Mouse (Mus musculus): Measurements from ENCODE around the gene Bbs10. TPM values are rescaled to one million over a fixed set of nuclear protein-coding genes. Genes with fewer than 3 reads are reported as not detected.

Gene Bbs10
- total RNA-seq (2021), result 1 to 10 TPM; 3.4 to 6.1 TPM
- long read RNA-seq, experiment 1, partial matches to known transcripts, result 0 of 3 reads
- long read RNA-seq, experiment 1, other reads (novel, unspliced or antisense), result 0 of 3 reads
- long read RNA-seq, experiment 2, partial matches to known transcripts, result 0 of 3 reads
- long read RNA-seq, experiment 2, other reads (novel, unspliced or antisense), result 0 of 3 reads

DNA sequence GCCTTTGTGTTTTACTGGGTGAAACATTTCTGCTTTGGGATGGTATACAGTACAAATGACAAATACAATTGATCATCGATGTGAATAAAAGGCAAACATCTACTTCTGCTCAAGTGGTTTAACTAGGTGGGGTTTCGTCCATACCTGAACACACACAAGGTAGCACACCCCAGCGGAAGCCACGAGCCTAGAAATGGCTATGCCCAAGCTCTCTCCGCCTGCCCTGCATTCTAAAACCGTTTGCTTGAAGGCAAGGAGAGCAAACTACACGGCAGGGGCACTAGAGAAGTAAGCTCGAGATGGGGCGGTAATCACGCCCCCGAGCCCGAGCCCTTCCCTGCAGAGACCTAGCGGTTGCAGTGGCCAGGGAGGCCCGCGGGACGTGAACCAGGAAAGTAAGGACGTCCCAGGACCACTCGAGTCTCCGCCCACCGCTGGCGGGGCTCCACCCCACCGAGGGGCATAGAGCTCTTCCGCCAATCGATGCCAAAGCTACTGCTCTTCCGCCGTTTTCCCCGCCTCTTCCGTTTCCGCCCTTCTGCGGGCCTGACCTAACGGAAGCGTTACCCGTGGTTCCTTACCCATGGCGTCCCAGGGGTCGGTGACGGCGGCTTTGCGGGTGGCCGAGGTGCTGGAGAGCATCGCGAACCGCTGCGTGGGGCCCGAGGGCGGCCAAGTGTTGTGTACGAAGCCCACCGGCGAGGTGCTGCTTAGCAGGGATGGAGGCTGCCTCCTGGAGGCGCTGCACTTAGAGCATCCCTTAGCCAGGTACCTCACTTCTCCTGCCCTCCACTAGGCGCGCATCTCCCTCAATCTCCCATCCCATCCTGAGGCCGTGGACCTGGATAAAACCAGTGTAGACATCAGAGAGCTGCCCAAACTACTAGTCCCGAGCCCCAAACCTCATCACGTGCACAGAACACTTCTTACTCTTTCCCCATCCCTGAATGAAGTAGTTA, at the start of gene Bbs10:
Gene Bbs10, plus strand, starts transcription at position 540 of the 959 bp plus-strand sequence.
- DNase-seq, result peak; percentile 97

DNA sequence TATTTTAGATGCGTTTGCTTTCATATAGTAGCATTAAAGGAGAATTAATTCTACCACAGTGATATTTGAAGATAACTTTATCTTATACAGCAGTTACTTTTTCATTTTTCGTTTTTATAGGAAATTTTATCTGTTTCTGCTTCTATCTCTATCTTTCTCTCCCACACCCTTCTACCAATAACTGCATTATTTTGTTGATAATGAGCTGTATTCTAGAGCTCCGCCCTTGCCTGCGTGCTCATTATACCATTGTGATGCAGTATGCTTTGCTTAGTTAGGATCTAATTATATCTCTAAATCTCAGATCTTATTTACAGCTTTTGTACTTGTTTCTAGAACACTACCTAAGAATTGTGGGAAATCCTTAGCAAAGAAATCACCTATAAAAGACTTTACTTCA, 48.3 kb upstream of the Bbs10 start:
- no peak for DNase-seq

DNA sequence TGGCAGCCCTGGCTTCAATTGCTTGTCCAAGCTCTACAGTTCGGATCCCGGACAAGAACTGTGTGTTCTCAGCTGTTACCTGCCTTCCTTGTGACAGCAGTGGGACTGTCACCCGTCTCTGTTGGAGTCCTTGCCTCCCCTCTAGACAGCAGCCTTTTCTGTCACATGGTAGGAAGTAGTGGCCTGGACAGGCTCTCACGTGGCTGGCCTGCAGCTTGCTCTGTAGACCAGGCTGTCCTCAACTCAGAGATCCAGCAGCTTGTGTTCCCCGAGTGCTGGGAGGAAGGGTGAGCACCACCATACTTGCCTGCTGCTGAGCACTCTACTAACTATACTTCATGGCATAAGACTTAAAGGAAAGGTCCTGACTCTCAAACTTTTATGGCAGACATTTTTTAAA, 46.8 kb upstream of the Bbs10 start:
- DNase-seq, result no peak

DNA sequence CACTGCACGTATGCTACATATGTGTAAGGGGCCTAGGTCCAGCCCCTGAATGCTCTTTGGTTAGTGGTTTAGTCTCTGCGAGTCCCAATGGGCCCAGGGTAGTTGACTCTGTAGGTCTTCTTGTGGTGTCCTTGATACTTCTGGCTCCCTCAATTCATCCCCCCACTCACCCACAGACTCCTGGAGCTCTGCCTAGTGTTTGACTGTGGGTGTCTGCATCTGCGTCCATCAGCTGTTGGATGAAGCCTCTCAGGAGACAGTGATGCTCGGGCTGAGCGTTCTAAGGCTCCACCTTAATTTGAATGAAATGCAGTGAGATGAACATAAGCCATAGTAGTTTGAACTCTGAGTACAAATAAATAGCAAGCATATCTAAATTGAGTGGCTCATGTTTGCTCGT, 43.3 kb upstream of the Bbs10 start:
- DNase-seq, result no peak

DNA sequence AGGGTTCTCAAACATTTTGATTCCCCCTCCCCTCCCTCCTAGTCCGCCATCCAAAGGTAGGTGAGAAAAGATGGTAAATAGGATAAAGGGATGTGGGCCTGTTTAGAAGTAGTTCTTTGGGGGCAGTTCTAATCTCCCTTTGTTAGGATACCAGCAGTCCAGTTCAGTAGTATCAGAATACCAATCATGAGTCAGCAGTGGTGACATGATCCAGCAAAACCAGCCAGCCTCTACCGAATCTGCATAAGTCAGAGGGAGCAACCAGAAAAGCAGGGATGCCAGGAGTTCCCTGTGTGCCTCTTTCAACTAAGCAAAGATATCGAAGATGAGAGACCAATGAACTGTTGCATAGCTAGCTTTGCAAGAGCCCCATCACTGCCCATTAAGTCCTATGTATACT, 42.3 kb upstream of the Bbs10 start:
- no peak for DNase-seq

DNA sequence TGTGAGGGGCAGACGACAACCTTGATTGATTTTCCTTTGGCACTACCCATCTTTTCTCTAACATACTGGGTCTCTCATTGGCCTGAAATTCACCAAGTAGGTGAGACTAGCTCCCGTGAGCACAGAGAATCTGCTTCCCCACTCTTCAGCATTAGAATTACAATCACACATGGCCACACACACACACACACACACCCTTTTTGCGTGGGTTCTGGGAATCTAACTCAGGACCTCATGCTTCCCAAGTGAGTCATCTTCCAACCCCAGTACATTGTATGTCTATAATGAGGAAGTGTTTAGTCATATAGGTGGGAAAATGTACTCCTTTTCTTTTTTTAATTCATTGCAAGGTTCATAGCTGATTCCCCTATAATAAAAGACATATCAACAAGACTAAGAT, 41.1 kb upstream of the Bbs10 start:
- DNase-seq, result no peak

DNA sequence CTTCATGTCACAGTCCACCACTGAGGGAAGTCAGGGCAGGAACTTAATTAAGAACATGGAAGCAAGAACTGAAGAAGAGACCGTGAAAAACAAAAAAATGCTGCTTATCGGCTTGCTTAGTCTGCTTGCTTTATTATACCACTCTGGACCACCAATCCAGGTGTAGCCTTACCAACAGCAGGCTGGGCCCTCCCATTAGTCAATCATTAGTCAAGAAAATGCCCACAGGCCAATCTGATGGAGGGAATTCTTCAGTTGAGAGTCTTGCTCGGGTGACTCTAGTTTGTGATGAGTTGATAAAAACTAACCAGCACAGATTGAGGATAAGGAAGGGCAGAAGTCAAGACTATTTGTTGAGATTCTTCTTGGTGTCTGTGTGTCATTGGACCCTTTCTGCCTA, 40.2 kb upstream of the Bbs10 start:
- no peak for DNase-seq

DNA sequence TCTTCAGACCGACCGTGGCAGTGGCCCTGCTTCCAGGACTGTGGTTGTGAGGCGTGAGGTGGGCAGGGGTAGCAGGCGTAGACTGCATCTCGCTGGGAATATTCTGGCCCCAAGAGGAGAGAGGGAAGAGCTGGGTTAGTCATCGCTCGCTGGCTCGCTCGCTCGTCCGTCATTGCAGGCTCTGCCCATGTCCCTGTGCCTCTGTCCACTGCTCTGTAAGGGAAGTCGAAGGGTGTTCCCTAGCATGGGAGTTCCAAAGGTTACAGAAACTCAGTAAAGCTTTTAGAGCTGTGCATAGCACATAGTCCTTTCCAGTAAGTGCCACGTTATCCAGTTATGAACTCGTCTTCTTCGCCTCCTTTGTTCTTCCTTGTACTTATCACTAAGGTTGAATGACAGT, 26.8 kb upstream of the Bbs10 start:
- no peak for DNase-seq

DNA sequence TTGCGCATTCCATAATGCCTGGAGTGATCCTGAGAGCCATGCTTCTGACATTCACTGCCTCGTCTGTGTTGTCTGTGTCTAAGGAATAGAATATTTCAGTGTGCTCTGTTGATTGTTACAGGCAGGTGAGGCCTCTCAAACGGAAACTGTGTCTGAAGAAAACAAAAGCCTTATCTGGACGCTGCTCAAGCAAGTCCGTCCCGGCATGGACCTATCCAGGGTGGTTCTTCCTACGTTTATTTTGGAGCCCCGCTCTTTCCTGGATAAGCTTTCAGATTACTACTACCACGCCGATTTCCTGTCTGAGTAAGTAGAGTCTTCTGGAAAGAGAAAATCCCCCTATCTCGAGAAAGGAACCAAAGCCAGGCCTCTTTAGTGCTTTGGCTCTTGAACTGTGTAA, 25.6 kb upstream of the Bbs10 start:
- no peak for DNase-seq

DNA sequence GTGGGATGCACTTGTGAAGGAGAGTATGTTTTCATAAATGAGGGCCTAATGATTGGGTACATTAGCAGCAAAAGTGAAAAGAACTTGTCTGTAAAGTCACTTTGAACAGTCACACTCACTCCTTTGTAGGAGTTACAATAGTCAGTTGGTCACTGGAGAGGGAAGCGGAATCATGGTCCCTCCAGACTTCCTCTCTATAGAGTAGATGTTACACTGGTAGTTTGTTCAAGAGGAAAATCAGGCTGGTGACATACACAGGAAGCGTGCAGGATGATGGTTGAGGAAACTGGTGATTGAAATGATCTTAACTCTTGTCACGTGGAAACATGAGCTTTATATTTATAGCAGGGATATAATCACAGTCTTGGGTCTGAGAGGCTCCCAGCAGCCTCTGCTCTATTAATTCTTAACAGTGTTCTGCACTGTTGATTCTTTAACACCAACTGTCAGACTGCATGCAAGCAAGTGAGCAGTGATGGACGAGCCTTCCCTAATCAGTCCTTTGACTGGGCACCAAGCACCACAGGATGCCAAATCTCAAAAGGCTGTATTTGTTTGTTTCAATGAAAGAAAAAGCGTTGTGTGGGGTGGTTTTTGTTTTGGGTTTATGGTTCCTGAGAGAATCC, 24.9 kb upstream of the Bbs10 start:
- no peak for DNase-seq

DNA sequence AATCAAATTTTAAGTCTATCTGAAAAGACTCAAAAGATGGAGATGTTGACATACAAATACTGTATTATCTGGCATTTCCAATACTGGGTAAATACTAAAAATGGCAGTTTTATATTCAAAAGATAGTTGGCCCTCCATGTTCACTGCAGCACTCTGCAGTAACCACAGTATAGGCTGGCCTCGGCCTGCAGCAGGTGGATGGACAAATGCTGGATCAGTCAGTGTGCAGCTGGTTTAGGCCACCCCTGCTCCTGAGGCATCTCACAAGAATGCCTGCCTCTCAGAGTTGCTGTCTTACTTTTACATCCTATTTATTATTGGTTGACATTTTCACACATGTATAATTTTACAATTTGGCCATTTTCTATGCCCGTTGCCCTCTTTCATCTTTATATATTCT, 22.7 kb upstream of the Bbs10 start:
- DNase-seq, result no peak

DNA sequence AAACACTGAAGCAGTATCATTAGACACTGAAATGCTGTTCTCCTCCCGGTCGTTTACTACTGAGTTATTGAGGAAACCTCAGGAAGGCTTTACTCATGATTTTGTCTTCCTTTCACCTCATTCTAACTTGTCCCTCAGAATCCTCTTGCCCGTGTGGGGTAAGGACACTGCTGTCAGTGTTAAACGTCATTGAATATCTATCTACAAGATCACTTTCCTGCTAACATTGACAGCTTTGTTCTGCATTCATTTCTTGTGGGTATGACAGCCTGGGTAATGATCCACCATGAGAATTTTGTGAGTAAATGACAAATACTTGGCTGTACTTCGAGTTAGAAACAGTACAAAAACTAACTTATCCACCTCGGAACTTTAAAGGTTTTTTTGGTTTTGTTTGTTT, 848 bp upstream of the Bbs10 start:
- DNase-seq, result no peak

DNA sequence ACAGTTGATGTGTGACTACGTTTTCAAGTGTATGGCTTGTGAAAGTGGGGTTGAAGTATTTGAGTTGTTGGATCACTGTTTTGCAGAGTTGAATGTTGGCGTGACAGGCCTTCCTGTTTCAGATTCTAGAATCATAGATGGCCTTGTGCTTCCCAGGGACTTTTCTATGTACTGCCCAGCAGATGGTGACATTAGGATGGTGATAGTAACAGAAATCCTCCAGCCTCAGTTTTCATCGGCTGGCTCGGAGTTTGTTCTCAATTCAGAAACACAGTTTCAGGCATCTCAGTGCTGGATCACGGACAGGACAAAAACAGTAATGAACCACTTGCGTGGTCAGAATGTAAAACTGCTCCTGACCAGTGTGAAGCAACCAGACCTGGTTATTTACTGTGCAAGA, 1.1 kb downstream of the Bbs10 start:
- peak; percentile 26 for DNase-seq

DNA sequence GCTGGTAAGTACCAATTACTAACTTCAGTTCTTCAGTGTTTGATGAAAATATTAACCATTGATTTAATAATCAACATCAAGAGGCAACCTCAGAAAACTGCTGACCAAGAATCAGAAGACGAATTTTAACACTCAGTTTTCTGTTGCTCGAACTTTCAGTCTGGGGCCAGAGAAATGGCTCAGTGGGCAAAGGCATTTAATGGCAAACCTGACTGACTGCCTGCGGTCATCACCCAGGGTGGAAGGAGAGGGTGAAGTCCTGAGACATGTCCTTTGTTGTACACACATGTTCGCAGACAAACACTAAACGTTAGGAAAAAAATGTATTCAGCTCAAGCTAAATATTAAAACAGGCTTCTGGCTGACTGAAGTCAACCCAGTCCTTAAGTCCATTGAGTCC, 2.6 kb downstream of the Bbs10 start:
- DNase-seq, result no peak

DNA sequence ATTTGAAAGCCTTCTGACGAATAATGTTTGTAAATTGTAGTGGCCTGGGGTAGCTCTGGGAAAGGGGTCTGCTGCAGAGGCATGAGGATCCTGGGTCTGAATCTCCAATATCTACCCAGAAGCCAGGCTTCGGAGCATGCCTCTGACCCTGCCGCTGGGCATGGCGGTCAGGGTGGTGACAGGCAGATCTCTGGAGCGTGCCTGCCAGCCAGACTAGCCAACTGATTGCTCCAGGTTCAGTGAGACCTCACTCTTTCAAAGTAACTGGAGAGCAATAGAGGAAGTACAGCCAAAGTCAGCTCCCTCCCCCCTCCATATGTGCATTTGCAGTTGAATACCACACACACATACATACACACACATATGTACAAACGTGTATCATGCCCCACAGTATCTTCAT, 4.0 kb downstream of the Bbs10 start:
- DNase-seq, result no peak

DNA sequence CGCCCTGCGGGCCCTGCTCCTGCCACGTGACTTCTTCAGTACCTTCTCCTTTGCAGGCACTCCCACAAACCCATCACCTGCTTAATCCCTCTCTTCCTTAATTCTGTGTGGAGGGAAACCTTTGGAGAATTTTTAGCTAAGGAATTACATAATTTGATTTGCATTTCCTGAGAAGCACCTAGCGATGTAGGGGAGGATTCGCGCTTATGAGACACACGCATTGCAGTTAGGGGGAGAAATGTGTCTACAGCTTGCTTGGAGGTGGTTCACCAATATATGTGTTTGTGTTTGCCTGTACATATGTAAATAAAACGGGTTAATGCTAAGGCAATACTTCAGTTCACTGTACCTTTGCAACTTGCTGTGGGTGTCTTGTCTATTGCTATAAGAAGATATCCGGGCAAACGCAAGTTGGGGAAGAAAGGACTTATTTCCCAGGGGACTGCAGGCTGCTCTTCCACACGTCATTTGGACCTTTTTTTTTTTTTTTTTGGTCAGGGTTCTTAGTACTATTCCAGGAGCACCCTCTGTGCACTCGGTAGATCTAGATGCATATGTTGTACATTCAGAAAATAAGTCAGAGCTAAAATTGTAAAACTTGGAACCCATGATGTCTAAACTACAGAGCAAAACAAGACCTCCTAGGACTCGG, 10.5 kb downstream of the Bbs10 start:
- no peak for DNase-seq

DNA sequence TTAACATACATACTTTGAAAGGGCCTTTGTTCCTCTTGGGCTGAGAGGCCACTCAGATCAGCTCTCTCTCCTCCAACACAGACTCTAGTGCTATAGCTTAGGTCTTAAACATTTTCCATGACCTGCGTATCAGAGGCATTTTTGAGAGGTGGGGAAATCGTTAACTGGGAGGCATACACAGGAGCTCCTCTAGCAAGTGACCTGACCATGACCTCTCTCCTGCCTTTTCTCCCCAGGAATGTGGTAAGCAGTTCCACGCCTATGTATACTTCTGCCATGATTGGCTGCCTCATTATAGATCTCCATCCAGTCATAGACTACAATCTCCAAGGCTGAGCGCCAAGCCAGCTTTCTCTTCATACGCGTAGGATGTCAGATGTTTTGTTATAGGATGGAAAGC, 14.8 kb downstream of the Bbs10 start:
- no peak for DNase-seq

DNA sequence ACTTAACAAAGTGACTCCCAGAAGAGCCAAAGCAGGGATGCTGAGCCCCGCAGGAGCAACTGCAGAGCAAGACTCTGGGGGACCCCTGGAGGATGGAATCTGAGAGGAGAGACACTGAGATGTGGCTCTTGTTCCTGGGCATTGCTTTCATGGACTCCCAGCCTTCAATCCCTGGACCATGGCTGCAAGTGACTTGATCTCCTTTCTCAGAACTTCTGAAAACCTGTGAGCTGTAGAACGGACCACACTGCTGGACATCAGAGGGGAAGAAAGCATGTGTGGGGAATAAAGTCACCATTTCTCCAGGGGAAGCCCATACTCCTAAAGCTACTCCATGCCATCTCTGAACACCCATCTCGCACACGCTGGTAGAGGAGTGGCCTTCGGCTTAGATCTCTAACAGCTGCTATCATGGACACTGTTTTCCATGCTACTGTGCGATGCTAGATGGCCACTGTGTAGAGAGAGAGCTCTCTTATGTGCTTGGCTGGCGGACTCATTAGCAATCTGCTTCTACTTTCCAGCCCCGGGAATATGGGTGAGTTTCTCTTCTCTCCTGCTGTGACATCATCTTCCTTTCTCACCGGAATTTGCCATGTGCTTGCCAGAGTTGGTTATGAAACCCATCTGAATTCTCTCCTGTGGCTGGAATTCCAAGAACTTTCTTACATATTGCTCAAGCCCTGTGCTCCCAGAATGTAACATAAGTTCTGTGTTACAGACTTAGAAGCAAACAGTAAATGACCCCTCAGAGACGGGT, 16.3 kb downstream of the Bbs10 start:
- DNase-seq, result peak; percentile 15

DNA sequence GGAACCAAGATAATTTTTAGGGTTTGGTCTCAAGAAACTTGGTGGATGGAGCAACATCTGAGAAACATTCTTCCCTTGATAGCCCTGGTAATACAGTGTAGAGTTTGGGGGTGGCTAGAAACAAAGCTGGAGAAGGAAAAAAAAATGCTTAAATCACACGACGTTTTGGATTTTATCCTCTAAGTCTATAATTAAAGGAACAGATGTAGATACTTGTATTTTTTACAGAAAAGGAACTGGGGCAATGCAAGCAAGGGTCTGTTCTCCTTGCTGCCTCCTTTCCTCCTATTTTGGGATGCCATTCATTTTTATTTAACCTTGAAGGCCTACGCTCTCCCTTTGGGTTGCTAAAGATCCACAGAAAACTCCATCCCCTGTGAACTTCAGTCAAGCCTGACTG, 17.5 kb downstream of the Bbs10 start:
- DNase-seq, result no peak

DNA sequence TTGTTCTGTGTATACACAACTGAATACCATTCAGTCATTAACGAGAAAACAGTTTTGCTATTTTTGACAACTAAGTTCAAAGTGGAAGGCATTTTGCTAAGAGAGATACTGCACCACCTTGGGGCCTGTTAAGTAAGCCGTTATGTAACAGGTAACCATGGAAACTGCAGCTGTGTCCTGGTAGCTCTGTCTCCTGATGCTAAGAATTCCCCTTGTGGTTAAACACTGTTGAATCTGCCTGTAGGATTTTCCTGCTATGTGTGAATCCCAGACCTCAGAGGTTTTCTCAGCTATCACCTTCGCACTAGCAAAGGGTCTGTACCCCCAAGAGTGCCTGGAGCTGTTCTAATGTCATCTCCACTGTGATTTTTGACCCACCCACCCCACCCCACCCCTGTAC, 19.5 kb downstream of the Bbs10 start:
- DNase-seq, result no peak

DNA sequence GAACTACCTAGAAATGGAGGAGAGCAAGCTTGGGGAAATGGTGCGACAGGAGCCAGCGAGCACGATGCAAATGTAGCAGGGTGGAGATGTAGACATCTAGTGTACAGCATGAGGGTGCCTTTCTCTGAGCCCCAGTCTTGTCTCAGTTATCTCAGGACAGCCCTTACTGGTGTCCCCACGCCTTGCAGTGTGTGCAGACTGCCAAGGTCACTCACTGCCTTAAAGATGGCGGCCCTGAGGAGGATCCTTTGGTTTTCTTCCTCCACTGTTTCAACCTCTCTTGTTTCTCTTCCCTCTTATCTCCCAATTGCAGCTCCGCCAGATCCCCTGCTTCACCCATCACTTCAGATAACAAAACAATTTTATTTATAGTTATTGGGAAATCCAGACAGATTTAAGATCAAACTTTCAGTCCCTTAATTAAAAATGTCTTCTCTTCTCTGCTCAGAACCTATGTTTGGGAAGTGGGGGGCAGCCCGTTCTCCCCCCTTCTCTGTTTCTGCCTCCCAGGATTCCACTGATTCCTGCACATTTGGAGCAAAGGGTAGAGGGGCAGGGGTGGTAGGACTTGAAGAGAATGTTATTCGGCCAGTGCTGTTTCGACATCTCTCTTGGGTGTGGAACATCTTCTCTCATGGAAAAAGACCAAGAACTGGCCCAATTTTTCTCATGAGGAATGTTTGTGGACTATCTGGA, 20.5 kb downstream of the Bbs10 start:
- DNase-seq, result no peak

DNA sequence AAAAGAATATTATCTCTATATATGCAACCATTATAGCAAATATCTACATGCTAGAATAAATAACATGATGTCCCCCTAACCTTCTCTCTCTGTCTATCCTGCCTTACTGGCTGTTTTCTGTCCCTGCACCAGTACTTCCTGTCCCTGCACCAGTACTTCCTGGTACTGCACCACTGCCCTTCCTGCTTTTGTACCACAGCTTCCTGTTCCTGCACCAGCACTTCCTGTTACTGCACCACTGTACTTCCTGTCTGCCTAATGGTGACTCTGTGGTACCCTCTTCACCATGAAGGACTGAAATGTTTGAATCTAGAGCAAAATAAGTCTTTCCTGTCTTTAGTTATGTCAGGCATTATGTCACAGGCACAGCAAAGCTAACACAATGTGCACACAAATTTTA, 22.1 kb downstream of the Bbs10 start:
- no peak for DNase-seq
